Mouse (Mus musculus): Measurements from ENCODE around the gene Olfr1153.

The Olfr1153 gene

DNA sequence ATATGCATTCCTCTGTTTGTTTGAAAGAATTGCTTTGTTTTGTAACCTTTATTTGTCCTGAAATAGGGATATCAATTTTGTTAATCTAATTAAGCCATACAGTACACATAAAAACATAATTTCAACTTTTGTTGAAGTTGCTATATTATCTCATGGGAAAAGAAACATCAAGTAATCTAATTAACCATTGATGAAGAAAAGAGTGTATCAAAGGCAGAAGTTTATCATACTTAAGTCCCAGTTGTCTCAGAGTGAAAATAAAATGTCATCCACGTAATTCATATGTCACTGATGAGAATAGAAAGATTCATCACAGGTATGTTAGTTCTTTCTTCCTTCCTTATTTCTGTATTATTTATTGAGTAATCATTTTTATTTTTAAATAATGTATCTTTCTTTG, at the start of gene Olfr1153:
Olfr1153 (plus strand) TSS at position 301 of the 400 bp plus-strand sequence.
- no peak for DNase-seq (ENCODE audit: low read depth)

DNA sequence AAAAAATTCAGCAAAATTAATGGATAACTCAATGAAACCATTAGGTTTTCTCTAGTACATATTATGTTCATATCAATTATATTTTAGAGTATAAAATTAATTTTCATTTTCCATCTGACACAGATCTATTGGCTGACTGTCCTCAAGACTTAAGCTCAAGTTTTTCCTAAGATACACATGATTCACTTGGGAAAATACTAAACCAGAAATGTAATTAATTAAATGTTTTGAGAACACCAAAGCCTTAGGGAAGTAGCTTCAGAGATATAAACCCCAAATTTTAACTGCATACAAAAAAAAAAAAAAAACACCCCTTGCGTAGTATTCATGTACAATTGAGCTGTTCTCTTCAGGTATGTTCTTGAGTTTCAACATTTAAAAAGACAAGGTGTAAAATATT, 39.2 kb upstream of the Olfr1153 start, which contains the start of gene Olfr1151:
Olfr1151 (plus strand) TSS at position 301 of the 400 bp plus-strand sequence.
- no peak for DNase-seq (ENCODE audit: low read depth)

DNA sequence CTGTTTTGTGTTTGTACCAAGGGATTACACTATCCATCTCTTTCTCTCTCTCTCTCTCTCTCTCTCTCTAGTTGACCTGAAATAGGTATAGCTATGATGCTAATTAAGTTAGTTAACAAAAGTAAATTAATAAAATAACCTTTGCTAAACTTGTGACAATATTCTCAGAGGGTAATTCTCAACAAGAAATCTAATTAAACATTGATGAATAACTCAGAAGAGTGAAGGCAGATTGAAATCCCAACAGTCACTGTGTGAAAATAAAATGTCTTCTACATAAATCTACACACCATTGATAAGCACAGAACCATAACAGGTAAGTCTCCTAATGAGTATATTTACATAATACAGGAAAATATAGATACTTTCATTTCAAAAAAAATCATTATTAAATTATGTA, 28.6 kb upstream of the Olfr1153 start, which contains the start of gene Olfr1152:
Olfr1152 (plus strand) TSS at position 301 of the 400 bp plus-strand sequence.
- DNase-seq (ENCODE audit: low read depth) = no peak

DNA sequence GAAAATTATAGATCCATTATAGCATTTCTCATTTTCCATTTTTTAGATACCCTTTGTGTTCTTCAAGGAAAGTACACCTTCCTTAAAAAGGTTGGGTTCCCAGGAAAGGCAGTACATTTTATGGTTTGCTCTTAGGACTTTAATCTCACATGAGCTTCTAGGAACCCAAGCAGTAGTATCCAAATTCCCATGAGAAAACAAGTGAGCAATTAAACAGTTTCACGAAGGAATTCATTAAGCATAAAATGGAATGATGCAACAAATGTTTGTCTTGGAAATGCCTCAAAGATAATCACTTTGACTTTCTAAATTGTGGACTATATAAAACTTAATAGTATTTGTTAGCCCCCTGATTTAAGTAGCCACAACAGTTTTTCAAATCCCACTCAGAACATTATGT, 10.3 kb downstream of the Olfr1153 start, which contains the start of gene Olfr1154:
Olfr1154 (minus strand) TSS at position 101 of the 400 bp plus-strand sequence.
- DNase-seq (ENCODE audit: low read depth) = no peak

DNA sequence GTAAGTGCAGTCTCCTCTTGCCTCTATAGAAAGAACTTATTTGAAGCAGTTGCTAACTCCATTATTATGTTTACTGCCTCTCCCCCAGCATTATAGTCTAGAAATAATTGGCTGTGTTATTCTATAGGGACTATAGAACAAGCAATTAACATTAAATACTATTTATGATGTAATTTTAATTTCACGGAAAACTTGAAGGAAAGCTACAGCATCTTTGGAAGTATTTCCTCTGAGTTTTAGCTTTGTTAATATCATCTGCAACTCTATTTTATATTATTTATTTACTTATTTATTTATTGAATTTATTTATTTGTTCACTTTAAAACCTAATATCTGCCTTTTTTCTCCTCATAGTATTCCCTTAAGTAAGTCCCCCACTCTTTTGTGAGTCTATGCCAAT, 50.3 kb downstream of the Olfr1153 start, which contains the start of gene Olfr1155:
Olfr1155 (minus strand) TSS at position 101 of the 400 bp plus-strand sequence.
- DNase-seq (ENCODE audit: low read depth) = no peak

Data from 416B (cell line).